In genomic region chr1:182288601-182289000, GRCm38 (mm10) we compare ENCODE assay signal across 24 mouse cellular contexts.
"Had no signal": no experiment of that assay in that cellular context is flagged by ENCODE, and none has a peak within 500 bp of the region (broad histone marks: within the 10 kb centered on the region; RNA-seq: fewer than 3 reads in every experiment).

No protein-coding gene starts in this region.

- H3K4me3 ChIP-seq: intestine, embryonic 15.5 days; limb, embryonic 12.5 days; limb, embryonic 15.5 days; liver, embryonic 13.5 days; lung, embryonic 15.5 days; midbrain, embryonic 12.5 days; midbrain, embryonic 15.5 days; myocyte; neural tube, embryonic 13.5 days; stomach, embryonic 15.5 days had no signal

- H3K9ac ChIP-seq: intestine, embryonic 15.5 days; limb, embryonic 12.5 days; limb, embryonic 15.5 days; liver, embryonic 13.5 days; lung, embryonic 15.5 days; midbrain, embryonic 12.5 days; midbrain, embryonic 15.5 days; neural tube, embryonic 13.5 days; stomach, embryonic 15.5 days had no signal

- ATAC-seq: intestine, embryonic 15.5 days; midbrain, embryonic 15.5 days had no signal

- H3K27ac ChIP-seq: intestine, embryonic 15.5 days; kidney, postnatal 0 days; limb, embryonic 12.5 days; limb, embryonic 15.5 days; liver, embryonic 13.5 days; lung, embryonic 15.5 days; midbrain, embryonic 12.5 days; midbrain, embryonic 15.5 days; neural tube, embryonic 13.5 days; stomach, embryonic 15.5 days had no signal

- DNase-seq: kidney, adult 11 months; kidney, adult 8-10 months; kidney, postnatal 25 days; left cerebral cortex, postnatal 4 days; liver, embryonic 13.5 days; lung, adult 18-20 months; lung, postnatal 10 days; lung, postnatal 4 days; retina, postnatal 1 day; right cerebral cortex, postnatal 25 days; spleen, adult 18-20 months; thymus, adult 2 months; thymus, postnatal 14 days; thymus, postnatal 4 days had no signal

- H3K4me2 ChIP-seq: intestine, embryonic 15.5 days; limb, embryonic 12.5 days; limb, embryonic 15.5 days; liver, embryonic 13.5 days; lung, embryonic 15.5 days; midbrain, embryonic 12.5 days; midbrain, embryonic 15.5 days; neural tube, embryonic 13.5 days; stomach, embryonic 15.5 days had no signal

- H3K27me3 ChIP-seq: intestine, embryonic 15.5 days; limb, embryonic 12.5 days; limb, embryonic 15.5 days; liver, embryonic 13.5 days; lung, embryonic 15.5 days; midbrain, embryonic 15.5 days; stomach, embryonic 15.5 days had no signal

- H3K36me3 ChIP-seq: intestine, embryonic 15.5 days; limb, embryonic 12.5 days; limb, embryonic 15.5 days; liver, embryonic 13.5 days; lung, embryonic 15.5 days; midbrain, embryonic 12.5 days; midbrain, embryonic 15.5 days; neural tube, embryonic 13.5 days; stomach, embryonic 15.5 days had no signal

- H3K4me1 ChIP-seq: intestine, embryonic 15.5 days; limb, embryonic 12.5 days; limb, embryonic 15.5 days; midbrain, embryonic 12.5 days; midbrain, embryonic 15.5 days; neural tube, embryonic 13.5 days; stomach, embryonic 15.5 days had no signal

- H3K9me3 ChIP-seq: intestine, embryonic 15.5 days; limb, embryonic 12.5 days; limb, embryonic 15.5 days; liver, embryonic 13.5 days; lung, embryonic 15.5 days; midbrain, embryonic 12.5 days; midbrain, embryonic 15.5 days; neural tube, embryonic 13.5 days; stomach, embryonic 15.5 days had no signal
